22 mouse cellular contexts compared by ENCODE assay signal in genomic region chr11:76458730-76459129, GRCm38 (mm10). TPM values are rescaled to one million over a fixed set of nuclear protein-coding genes. Genes with fewer than 3 reads are reported as not detected.
DNase-seq lines count a peak whose midpoint lies in the region; TF ChIP-seq lines count a peak whose summit lies in the region.
"Had no signal": no experiment of that assay in that cellular context is flagged by ENCODE, and none has a peak within 500 bp of the region (broad histone marks: within the 10 kb centered on the region; RNA-seq: fewer than 3 reads in every experiment).

No protein-coding gene starts in this region.

- TF ChIP-seq POLR2A in bone marrow, adult 2 months (IDR thresholded peaks at IDR 0.05; ENCODE audit: borderline replicate concordance, control insufficient read depth, low read depth, low read length), result no peak

- peak overlapping the region; percentile 4 for H3K27ac ChIP-seq in bone marrow, adult 2 months (ENCODE audit: control insufficient read depth, insufficient read depth, low read depth, low read length, poor library complexity)
- 0 out of 2 replicates have a peak overlapping the region, but pooled peaks have one; percentile 7 for H3K27ac ChIP-seq in limb, embryonic 10.5 days
- H3K27ac ChIP-seq: embryonic facial prominence, embryonic 13.5 days; forebrain, embryonic 10.5 days; kidney, postnatal 0 days; limb, embryonic 12.5 days had no signal

- no peak for TF ChIP-seq CTCF in bone marrow, adult 2 months (IDR thresholded peaks at IDR 0.05; ENCODE audit: control insufficient read depth, insufficient read depth, low read length)

- H3K36me3 ChIP-seq in limb, embryonic 10.5 days, result peaks cover 89% of the 10 kb centered on the region
- no peaks in the 10 kb centered on the region for H3K36me3 ChIP-seq in splenic B cell, adult 2 months (ENCODE audit: control insufficient read depth, insufficient read depth, low read length, poor library complexity, severe bottlenecking)

- no peak overlapping the region for H3K4me3 ChIP-seq in bone marrow, adult 2 months (replicated peaks; ENCODE audit: control insufficient read depth, low read depth, low read length)
- no peak overlapping the region for H3K4me3 ChIP-seq in limb, embryonic 10.5 days
- H3K4me3 ChIP-seq: embryonic facial prominence, embryonic 13.5 days; forebrain, embryonic 10.5 days; limb, embryonic 12.5 days had no signal

- no peaks in the 10 kb centered on the region for H3K27me3 ChIP-seq in limb, embryonic 10.5 days (ENCODE audit: low read depth, poor library complexity, severe bottlenecking)
- no peaks in the 10 kb centered on the region for H3K27me3 ChIP-seq in splenic B cell, adult 2 months (ENCODE audit: control insufficient read depth, insufficient read depth, low read length, poor library complexity, severe bottlenecking)
- H3K27me3 ChIP-seq: embryonic facial prominence, embryonic 13.5 days; limb, embryonic 12.5 days had no signal

- no peaks in the 10 kb centered on the region for H3K9me3 ChIP-seq in limb, embryonic 10.5 days (replicated peaks)
- H3K9me3 ChIP-seq: embryonic facial prominence, embryonic 13.5 days; forebrain, embryonic 10.5 days; limb, embryonic 12.5 days had no signal

- WGBS in bone marrow, adult 2 months, result 15% methylated on average over 9 of the region's 9 CpGs
- 85% methylated on average over 9 of the region's 9 CpGs for WGBS in limb, embryonic 10.5 days

- H3K4me1 ChIP-seq in bone marrow, adult 2 months (ENCODE audit: control insufficient read depth, insufficient read depth, low read length), result peaks cover 5% of the 10 kb centered on the region; the same call in 1 of the 2 replicates
- peaks cover 32% of the 10 kb centered on the region for H3K4me1 ChIP-seq in limb, embryonic 10.5 days

- peak; percentile 23 to 42 for DNase-seq in spleen, postnatal 36 days (ENCODE audit: low spot score in 2 of 2)
- DNase-seq in spleen, adult 18-20 months, result no peak
- no peak for DNase-seq in limb, embryonic 10.5 days (ENCODE audit: low spot score)
- peak; percentile 69 for DNase-seq in splenic B cell, adult 2 months (ENCODE audit: low read depth, low spot score)
- no peak for DNase-seq in layer of hippocampus, postnatal 14 days (ENCODE audit: low spot score in 2 of 2)
- DNase-seq in kidney, adult 11 months, result no peak
- DNase-seq in layer of hippocampus, postnatal 10 days (ENCODE audit: low spot score in 2 of 2), result no peak
- DNase-seq: adrenal gland, postnatal 25 days; cerebellum, adult 9-10 months; cerebellum, postnatal 36 days; embryo, embryonic 11 days; forebrain, postnatal 0 days; heart, postnatal 14 days; kidney, adult 8-10 months; kidney, postnatal 4 days; midbrain, embryonic 14.5 days; thymus, postnatal 4 days had no signal

RNA-seq across cellular contexts. Expression of gene Timm22, which starts 52.0 kb away (rescaled TPM):
- polyA plus RNA-seq in bone marrow, adult 2 months (2011; ENCODE audit: insufficient read depth, insufficient read length, low replicate concordance, missing spikeins), result 6.2 and 7.1 TPM in 2 replicates
- polyA plus RNA-seq in limb, embryonic 10.5 days (2016; fragmentation: Nextera tagmentation; extraction: Ambion mirVana), result 144 and 147 TPM in 2 replicates
- 10 to 100 TPM; 30.2 to 33.0 TPM for total RNA-seq in layer of hippocampus, postnatal 14 days (2021)
- total RNA-seq in layer of hippocampus, postnatal 10 days (2021), result 10 to 100 TPM; 38.1 to 39.9 TPM

RNA-seq across cellular contexts. Expression of gene Nxn, which starts 59.8 kb away (rescaled TPM):
- 5.2 and 14.4 TPM in 2 replicates for polyA plus RNA-seq in bone marrow, adult 2 months (2011; ENCODE audit: insufficient read depth, insufficient read length, low replicate concordance, missing spikeins)
- 53.3 and 55.7 TPM in 2 replicates for polyA plus RNA-seq in limb, embryonic 10.5 days (2016; fragmentation: Nextera tagmentation; extraction: Ambion mirVana)
- total RNA-seq in layer of hippocampus, postnatal 14 days (2021), result 10 to 100 TPM; 14.1 to 18.5 TPM
- total RNA-seq in layer of hippocampus, postnatal 10 days (2021), result 10 to 100 TPM; 11.1 to 13.0 TPM

Comparison
In these comparisons a context has a peak if more than half of its experiments do, and no peak if none do; other contexts are left out.
1. DNase-seq: peak in spleen, postnatal 36 days (2 of 2) and splenic B cell, adult 2 months (single experiment); none in spleen, adult 18-20 months (0 of 2), limb, embryonic 10.5 days (single experiment), layer of hippocampus, postnatal 14 days (0 of 2), kidney, adult 11 months (single experiment) and layer of hippocampus, postnatal 10 days (0 of 2).